Mouse (Mus musculus) stomach, embryonic 14.5 days (tissue): ENCODE measurements around the gene Lect2. TPM values are rescaled to one million over a fixed set of nuclear protein-coding genes. Genes with fewer than 3 reads are reported as not detected.

Source experiments
- ATAC-seq: fragments of 200-750 bp; cut with Nextera tagmentation; 2 replicates; pipeline ENCODE4 v1.8.0; 2017; ENCODE audit warnings: low read depth, moderate TSS enrichment; ENCODE audit not compliant: insufficient number of reproducible peaks, insufficient read depth, low FRiP score
- H3K27ac ChIP-seq: fragments of 300-500 bp; sonication (generic); 2 replicates; pipeline ENCODE4 v1.5.1; 2014; ENCODE audit warnings: mild to moderate bottlenecking, low read length, moderate library complexity, mixed read lengths
- H3K27me3 ChIP-seq: fragments of 300-500 bp; sonication (generic); 2 replicates; pipeline ENCODE4 v1.6.1; 2014; ENCODE audit warnings: low read length, control low read depth, mixed read lengths; ENCODE audit not compliant: control insufficient read depth, insufficient read depth
- H3K36me3 ChIP-seq: fragments of 300-500 bp; sonication (generic); 2 replicates; pipeline ENCODE4 v1.6.1; 2014; ENCODE audit warnings: mild to moderate bottlenecking, control low read depth, low read length, moderate library complexity, mixed read lengths; ENCODE audit not compliant: control insufficient read depth, insufficient read depth
- H3K4me1 ChIP-seq: fragments of 300-500 bp; sonication (generic); 2 replicates; pipeline ENCODE4 v1.6.1; 2014; ENCODE audit warnings: low read length, control low read depth, mixed read lengths; ENCODE audit not compliant: control insufficient read depth, insufficient read depth
- H3K4me2 ChIP-seq: fragments of 300-500 bp; sonication (generic); replicated peaks from 2 replicates; pipeline ENCODE4 v1.6.1; 2014; ENCODE audit warnings: low read depth, low read length, control low read depth
- H3K4me3 ChIP-seq: fragments of 300-500 bp; sonication (generic); 2 replicates; pipeline ENCODE4 v1.5.1; 2014; ENCODE audit warnings: low read depth, low read length, control low read depth
- H3K9ac ChIP-seq: fragments of 300-500 bp; sonication (generic); replicated peaks from 2 replicates; pipeline ENCODE4 v1.6.1; 2014; ENCODE audit warnings: low read depth, mild to moderate bottlenecking, control low read depth, low read length, moderate library complexity, mixed read lengths
- H3K9me3 ChIP-seq: fragments of 300-500 bp; sonication (generic); 2 replicates; pipeline ENCODE4 v1.6.1; 2016; ENCODE audit warnings: low read depth, low read length, control low read depth; ENCODE audit not compliant: control insufficient read depth
- WGBS: fragments of 180-500 bp; shearing (Covaris S2); extraction: QIAGEN DNeasy Blood & Tissue Kit; methylation state at CpG from one replicate; pipeline ENCODE4 v1.1.7; 2014; 5-methylcytosine and 5-hydroxymethylcytosine counted together
- polyA plus RNA-seq: library from polyadenylated mRNA; unstranded; fragments of >200 nt; fragmentation: Nextera tagmentation; extraction: Ambion mirVana; gene quantifications from 2 replicates; pipeline ENCODE4 v1.2.1, GENCODE M21; 2014

The Lect2 gene
- polyA plus RNA-seq, 1 experiment from 2014 or later, result not detected

DNA sequence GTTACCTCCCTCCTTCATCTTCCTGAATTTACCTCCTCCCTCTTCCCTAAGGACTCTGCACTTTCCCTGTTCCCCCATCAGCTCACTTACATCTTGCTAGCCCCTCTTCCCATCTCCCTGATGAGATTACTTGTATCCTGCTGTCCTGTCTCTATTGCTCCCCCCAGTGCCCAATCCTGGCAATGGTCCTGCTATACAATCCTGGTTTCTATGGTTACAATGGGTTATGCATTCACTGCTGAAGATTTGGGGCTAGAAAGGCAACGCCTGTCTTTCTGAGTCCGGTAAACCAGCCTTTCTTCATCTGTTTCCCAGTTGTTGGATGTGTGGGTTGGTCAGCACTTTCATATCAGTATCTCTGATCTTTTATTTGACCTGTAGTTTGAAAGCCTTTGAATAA is 6.1 kb upstream of the Lect2 start:
- no peak for ATAC-seq
- no peaks in the 10 kb centered on the region for H3K36me3 ChIP-seq
- H3K9ac ChIP-seq, result no peak overlapping the region
- no peak overlapping the region for H3K4me2 ChIP-seq
- no peaks in the 10 kb centered on the region for H3K27me3 ChIP-seq
- WGBS, result 24% methylated on average over 2 of the region's 2 CpGs
- H3K4me3 ChIP-seq, result no peak overlapping the region
- no peak overlapping the region for H3K27ac ChIP-seq
- 0 out of 2 replicates have a peak, but pooled peaks cover 2% of the 10 kb centered on the region for H3K4me1 ChIP-seq
- H3K9me3 ChIP-seq, result no peaks in the 10 kb centered on the region

- no peaks in the 10 kb centered on the region for H3K36me3 ChIP-seq
- no peaks in the 10 kb centered on the region for H3K27me3 ChIP-seq
- no peak overlapping the region for H3K4me2 ChIP-seq
- ATAC-seq, result no peak
- no peak overlapping the region for H3K27ac ChIP-seq
- H3K4me1 ChIP-seq, result 0 out of 2 replicates have a peak, but pooled peaks cover 3% of the 10 kb centered on the region
- H3K4me3 ChIP-seq, result no peak overlapping the region
- no peak overlapping the region for H3K9ac ChIP-seq
- no peaks in the 10 kb centered on the region for H3K9me3 ChIP-seq
- WGBS, result 58% methylated on average over 2 of the region's 2 CpGs
These were observed 5.6 kb upstream of the Lect2 start for GRCm38 (mm10) chr13:56553923-56554322.

- Histone ChIP-seq H3K9ac (no peak overlapping the region), H3K4me1 (0 out of 2 replicates have a peak, but pooled peaks cover 3% of the 10 kb centered on the region), H3K4me3 (no peak overlapping the region), H3K36me3 (no peaks in the 10 kb centered on the region), H3K9me3 (no peaks in the 10 kb centered on the region), H3K27me3 (no peaks in the 10 kb centered on the region), H3K27ac (no peak overlapping the region), H3K4me2 (no peak overlapping the region)
- ATAC-seq, result no peak
- WGBS, result 81% methylated on average over 6 of the region's 6 CpGs
These were observed 3.4 kb upstream of the Lect2 start for GRCm38 (mm10) chr13:56551661-56552060.

DNA sequence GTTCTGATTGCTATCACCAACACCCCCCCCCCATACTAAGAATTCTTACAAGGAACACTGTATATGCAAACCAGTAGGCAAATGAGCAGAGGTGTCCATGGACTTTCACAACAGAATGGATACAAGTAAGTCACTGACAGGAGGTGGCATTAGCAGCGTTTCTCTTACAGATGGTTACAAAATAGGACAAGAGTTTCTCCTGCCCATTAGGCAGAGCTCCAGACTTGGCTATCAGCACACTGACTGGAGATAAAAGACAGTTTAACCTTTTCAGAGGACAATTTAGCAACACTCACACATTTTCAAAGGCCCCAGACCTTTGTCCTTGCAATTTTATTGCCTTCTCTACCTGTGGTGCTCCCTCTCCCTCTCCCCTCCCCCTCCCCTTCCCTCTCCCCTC is 2.3 kb upstream of the Lect2 start:
- WGBS, result 37% methylated on average over 1 of the region's 1 CpGs
- no peak for ATAC-seq
- no peak overlapping the region for H3K9ac ChIP-seq
- no peaks in the 10 kb centered on the region for H3K27me3 ChIP-seq
- H3K9me3 ChIP-seq, result no peaks in the 10 kb centered on the region
- H3K4me1 ChIP-seq, result 0 out of 2 replicates have a peak, but pooled peaks cover 3% of the 10 kb centered on the region
- H3K36me3 ChIP-seq, result no peaks in the 10 kb centered on the region
- H3K4me3 ChIP-seq, result no peak overlapping the region
- no peak overlapping the region for H3K27ac ChIP-seq
- no peak overlapping the region for H3K4me2 ChIP-seq

DNA sequence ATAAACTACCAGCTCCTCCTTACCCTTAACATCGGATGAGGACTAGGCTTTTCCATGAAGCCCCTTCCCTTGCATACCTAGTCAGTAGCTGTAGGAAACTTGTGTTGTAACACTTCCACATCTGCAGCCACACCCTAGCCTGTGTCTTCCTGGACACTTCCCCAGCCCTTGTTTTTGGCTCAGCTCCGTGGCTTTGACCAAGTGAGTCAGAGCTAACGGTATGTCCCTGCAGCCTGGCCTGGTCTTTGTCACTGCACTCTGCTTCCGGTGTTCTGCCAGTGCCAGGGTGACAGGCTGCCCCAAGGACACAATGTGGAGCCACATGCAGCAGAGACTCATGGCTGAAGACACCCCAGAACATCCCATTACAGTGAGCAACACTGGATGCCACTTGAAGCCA is 1.1 kb upstream of the Lect2 start:
- H3K9ac ChIP-seq, result no peak overlapping the region

GRCm38 (mm10) chr13:56544956-56545355 is 3.3 kb downstream of the Lect2 start:
- ATAC-seq, result no peak
- H3K27me3 ChIP-seq, result no peaks in the 10 kb centered on the region
- no peak overlapping the region for H3K4me3 ChIP-seq
- no peak overlapping the region for H3K4me2 ChIP-seq
- 67% methylated on average over 3 of the region's 3 CpGs for WGBS
- no peaks in the 10 kb centered on the region for H3K36me3 ChIP-seq
- H3K4me1 ChIP-seq, result 0 out of 2 replicates have a peak, but pooled peaks cover 3% of the 10 kb centered on the region
- no peak overlapping the region for H3K9ac ChIP-seq
- no peaks in the 10 kb centered on the region for H3K9me3 ChIP-seq
- no peak overlapping the region for H3K27ac ChIP-seq

More for the DNA sequence above, 1.1 kb upstream of the Lect2 start:
- Histone ChIP-seq H3K4me3 (no peak overlapping the region), H3K4me2 (no peak overlapping the region), H3K36me3 (no peaks in the 10 kb centered on the region), H3K4me1 (0 out of 2 replicates have a peak, but pooled peaks cover 3% of the 10 kb centered on the region), H3K27me3 (no peaks in the 10 kb centered on the region), H3K27ac (no peak overlapping the region), H3K9me3 (no peaks in the 10 kb centered on the region)
- 52% methylated on average over 4 of the region's 4 CpGs for WGBS
- no peak for ATAC-seq

GRCm38 (mm10) chr13:56543805-56544204 is 4.5 kb downstream of the Lect2 start:
- ATAC-seq, result no peak
- Histone ChIP-seq H3K9me3 (no peaks in the 10 kb centered on the region), H3K4me3 (no peak overlapping the region), H3K27me3 (no peaks in the 10 kb centered on the region), H3K9ac (no peak overlapping the region), H3K27ac (no peak overlapping the region), H3K36me3 (no peaks in the 10 kb centered on the region), H3K4me2 (no peak overlapping the region), H3K4me1 (no peaks in the 10 kb centered on the region)
- 79% methylated on average over 9 of the region's 9 CpGs for WGBS

DNA sequence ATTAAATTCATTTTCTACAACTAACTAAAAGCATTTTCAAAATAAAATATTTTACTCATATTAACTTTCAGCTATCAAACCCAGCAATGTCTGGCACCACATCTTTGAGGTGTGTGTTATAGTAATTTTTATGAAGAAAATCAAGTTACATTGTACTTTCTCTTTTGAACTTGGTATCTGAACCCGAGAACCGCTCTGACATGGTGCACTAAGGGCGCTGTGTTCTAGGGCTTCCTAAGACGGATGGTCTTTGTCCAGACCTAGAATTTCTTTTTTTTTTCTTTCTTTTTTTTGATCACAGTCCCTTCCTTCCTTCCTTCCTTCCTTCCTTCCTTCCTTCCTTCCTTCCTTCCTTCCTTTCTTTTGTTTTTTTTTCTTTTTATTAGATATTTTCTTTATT is 8.5 kb downstream of the Lect2 start:
- ATAC-seq, result no peak

DNA sequence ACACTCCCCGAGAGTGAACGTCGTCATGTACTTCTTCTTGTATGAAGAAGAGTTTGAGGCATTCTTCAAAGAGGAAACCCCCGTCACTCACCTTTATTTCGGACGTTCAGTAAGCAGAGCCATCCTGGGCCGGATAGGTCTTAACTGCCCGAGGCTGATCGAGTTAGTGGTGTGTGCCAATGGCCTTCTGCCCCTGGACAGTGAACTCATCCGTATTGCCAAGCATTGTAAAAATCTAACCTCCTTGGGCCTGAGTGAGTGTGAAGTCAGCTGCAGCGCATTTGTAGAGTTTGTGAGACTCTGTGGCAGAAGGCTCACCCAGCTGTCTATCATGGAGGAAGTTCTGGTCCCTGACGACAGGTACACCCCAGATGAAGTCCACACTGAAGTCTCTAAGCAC is 11.3 kb downstream of the Lect2 start:
- no peak overlapping the region for H3K27ac ChIP-seq
- 85% methylated on average over 12 of the region's 12 CpGs for WGBS
- no peak overlapping the region for H3K9ac ChIP-seq
- ATAC-seq, result no peak
- no peak overlapping the region for H3K4me3 ChIP-seq
- no peaks in the 10 kb centered on the region for H3K4me1 ChIP-seq
- H3K4me2 ChIP-seq, result no peak overlapping the region
- peaks cover 8% of the 10 kb centered on the region for H3K9me3 ChIP-seq
- H3K27me3 ChIP-seq, result no peaks in the 10 kb centered on the region
- no peaks in the 10 kb centered on the region for H3K36me3 ChIP-seq

More for the DNA sequence above, 8.5 kb downstream of the Lect2 start:
- Histone ChIP-seq H3K4me2 (no peak overlapping the region), H3K36me3 (no peaks in the 10 kb centered on the region), H3K4me3 (no peak overlapping the region), H3K4me1 (no peaks in the 10 kb centered on the region), H3K27me3 (no peaks in the 10 kb centered on the region), H3K9me3 (peaks cover 3% of the 10 kb centered on the region), H3K9ac (no peak overlapping the region), H3K27ac (no peak overlapping the region)
- WGBS, result 92% methylated on average over 4 of the region's 4 CpGs
